Mouse (Mus musculus): Measurements from ENCODE around the gene Cyp2ab1. TPM values are rescaled to one million over a fixed set of nuclear protein-coding genes. Genes with fewer than 3 reads are reported as not detected.
"Not testable (repeated sequence)": the region's sequence is repeated elsewhere in the genome, so short reads cannot be mapped to it uniquely, and the experiment has no call there.

Gene Cyp2ab1
- polyA plus RNA-seq (2012; ENCODE audit: insufficient read depth, insufficient read length, low replicate concordance, missing spikeins): not detected in 2 replicates

GRCm38 (mm10) chr16:20325286-20325685 is at the start of gene Cyp2ab1:
Gene Cyp2ab1, minus strand, starts transcription at chr16:20325404.
- TF ChIP-seq POLR2A (IDR thresholded peaks at IDR 0.05; ENCODE audit: insufficient read depth, low read depth, low read length): no peak
- TF ChIP-seq CTCF (IDR thresholded peaks at IDR 0.05; ENCODE audit: insufficient read depth, low read depth, low read length): no peak
- no peaks in the 10 kb centered on the region for H3K4me1 ChIP-seq (ENCODE audit: control insufficient read depth, insufficient read depth, low read length)
- no peak within 1 kb of the TSS for H3K4me3 ChIP-seq (ENCODE audit: insufficient read depth, low read depth, low read length)
- no peak within 1 kb of the TSS for H3K27ac ChIP-seq (ENCODE audit: insufficient read depth, low read depth, low read length)
- WGBS: 51% methylated on average over 5 of the region's 5 CpGs

GRCm38 (mm10) chr16:20371731-20372130 is 46.5 kb upstream of the Cyp2ab1 start:
- TF ChIP-seq CTCF (IDR thresholded peaks at IDR 0.05; ENCODE audit: insufficient read depth, low read depth, low read length) (no peak), POLR2A (IDR thresholded peaks at IDR 0.05; ENCODE audit: insufficient read depth, low read depth, low read length) (no peak)
- Histone ChIP-seq H3K4me1 (ENCODE audit: control insufficient read depth, insufficient read depth, low read length) (no peaks in the 10 kb centered on the region), H3K27ac (ENCODE audit: insufficient read depth, low read depth, low read length) (no peak overlapping the region), H3K4me3 (ENCODE audit: insufficient read depth, low read depth, low read length) (no peak overlapping the region)
- WGBS: 84% methylated on average over 4 of the region's 4 CpGs

- TF ChIP-seq POLR2A (IDR thresholded peaks at IDR 0.05; ENCODE audit: insufficient read depth, low read depth, low read length) (no peak), CTCF (IDR thresholded peaks at IDR 0.05; ENCODE audit: insufficient read depth, low read depth, low read length) (no peak)
- no peak overlapping the region for H3K27ac ChIP-seq (ENCODE audit: insufficient read depth, low read depth, low read length)
- no peak overlapping the region for H3K4me3 ChIP-seq (ENCODE audit: insufficient read depth, low read depth, low read length)
- WGBS: 91% methylated on average over 9 of the region's 9 CpGs
- no peaks in the 10 kb centered on the region for H3K4me1 ChIP-seq (ENCODE audit: control insufficient read depth, insufficient read depth, low read length)
These were observed 43.0 kb upstream of the Cyp2ab1 start for GRCm38 (mm10) chr16:20368221-20368620.

- no peak overlapping the region for H3K4me3 ChIP-seq (ENCODE audit: insufficient read depth, low read depth, low read length)
- TF ChIP-seq CTCF (IDR thresholded peaks at IDR 0.05; ENCODE audit: insufficient read depth, low read depth, low read length) (no peak), POLR2A (IDR thresholded peaks at IDR 0.05; ENCODE audit: insufficient read depth, low read depth, low read length) (no peak)
- peaks cover 6% of the 10 kb centered on the region; the same call in 1 of the 2 replicates for H3K4me1 ChIP-seq (ENCODE audit: control insufficient read depth, insufficient read depth, low read length)
- WGBS: 88% methylated on average over 11 of the region's 11 CpGs
- H3K27ac ChIP-seq (ENCODE audit: insufficient read depth, low read depth, low read length): no peak overlapping the region
These were observed 36.9 kb upstream of the Cyp2ab1 start for GRCm38 (mm10) chr16:20362121-20362520.

- H3K27ac ChIP-seq (ENCODE audit: insufficient read depth, low read depth, low read length); H3K4me1 ChIP-seq (ENCODE audit: control insufficient read depth, insufficient read depth, low read length); H3K4me3 ChIP-seq (ENCODE audit: insufficient read depth, low read depth, low read length): not testable (repeated sequence)
- 96% methylated on average over 3 of the region's 3 CpGs for WGBS
These were observed 36.3 kb upstream of the Cyp2ab1 start for GRCm38 (mm10) chr16:20361496-20361895.

- H3K27ac ChIP-seq (ENCODE audit: insufficient read depth, low read depth, low read length): no peak overlapping the region
- H3K4me1 ChIP-seq (ENCODE audit: control insufficient read depth, insufficient read depth, low read length): peaks cover 6% of the 10 kb centered on the region; the same call in 1 of the 2 replicates
- WGBS: 59% methylated on average over 9 of the region's 9 CpGs
- H3K4me3 ChIP-seq (ENCODE audit: insufficient read depth, low read depth, low read length): no peak overlapping the region
- TF ChIP-seq POLR2A (IDR thresholded peaks at IDR 0.05; ENCODE audit: insufficient read depth, low read depth, low read length) (no peak), CTCF (IDR thresholded peaks at IDR 0.05; ENCODE audit: insufficient read depth, low read depth, low read length) (no peak)
These were observed 34.6 kb upstream of the Cyp2ab1 start for GRCm38 (mm10) chr16:20359643-20360295.

GRCm38 (mm10) chr16:20357837-20358236 is 32.6 kb upstream of the Cyp2ab1 start:
- WGBS: 95% methylated on average over 5 of the region's 5 CpGs
- TF ChIP-seq POLR2A (IDR thresholded peaks at IDR 0.05; ENCODE audit: insufficient read depth, low read depth, low read length): no peak
- no peak for TF ChIP-seq CTCF (IDR thresholded peaks at IDR 0.05; ENCODE audit: insufficient read depth, low read depth, low read length)
- peaks cover 6% of the 10 kb centered on the region; the same call in 1 of the 2 replicates for H3K4me1 ChIP-seq (ENCODE audit: control insufficient read depth, insufficient read depth, low read length)

GRCm38 (mm10) chr16:20354762-20355161 is 29.6 kb upstream of the Cyp2ab1 start:
- WGBS: 92% methylated on average over 2 of the region's 2 CpGs
- H3K4me1 ChIP-seq (ENCODE audit: control insufficient read depth, insufficient read depth, low read length): no peaks in the 10 kb centered on the region
- no peak overlapping the region for H3K4me3 ChIP-seq (ENCODE audit: insufficient read depth, low read depth, low read length)
- TF ChIP-seq POLR2A (IDR thresholded peaks at IDR 0.05; ENCODE audit: insufficient read depth, low read depth, low read length) (no peak), CTCF (IDR thresholded peaks at IDR 0.05; ENCODE audit: insufficient read depth, low read depth, low read length) (no peak)
- H3K27ac ChIP-seq (ENCODE audit: insufficient read depth, low read depth, low read length): no peak overlapping the region

More at GRCm38 (mm10) chr16:20357837-20358236, 32.6 kb upstream of the Cyp2ab1 start:
- Histone ChIP-seq H3K4me3 (ENCODE audit: insufficient read depth, low read depth, low read length) (no peak overlapping the region), H3K27ac (ENCODE audit: insufficient read depth, low read depth, low read length) (no peak overlapping the region)

- Histone ChIP-seq H3K27ac (ENCODE audit: insufficient read depth, low read depth, low read length) (no peak overlapping the region), H3K4me3 (ENCODE audit: insufficient read depth, low read depth, low read length) (no peak overlapping the region), H3K4me1 (ENCODE audit: control insufficient read depth, insufficient read depth, low read length) (no peaks in the 10 kb centered on the region)
- TF ChIP-seq CTCF (IDR thresholded peaks at IDR 0.05; ENCODE audit: insufficient read depth, low read depth, low read length) (no peak), POLR2A (IDR thresholded peaks at IDR 0.05; ENCODE audit: insufficient read depth, low read depth, low read length) (no peak)
- WGBS: 100% methylated on average over 1 of the region's 1 CpGs
These were observed 28.8 kb upstream of the Cyp2ab1 start for GRCm38 (mm10) chr16:20354011-20354410.

Data from olfactory bulb, adult 2 months (tissue).